Mouse (Mus musculus): ENCODE results near the gene Nat14.

The Nat14 gene

DNA sequence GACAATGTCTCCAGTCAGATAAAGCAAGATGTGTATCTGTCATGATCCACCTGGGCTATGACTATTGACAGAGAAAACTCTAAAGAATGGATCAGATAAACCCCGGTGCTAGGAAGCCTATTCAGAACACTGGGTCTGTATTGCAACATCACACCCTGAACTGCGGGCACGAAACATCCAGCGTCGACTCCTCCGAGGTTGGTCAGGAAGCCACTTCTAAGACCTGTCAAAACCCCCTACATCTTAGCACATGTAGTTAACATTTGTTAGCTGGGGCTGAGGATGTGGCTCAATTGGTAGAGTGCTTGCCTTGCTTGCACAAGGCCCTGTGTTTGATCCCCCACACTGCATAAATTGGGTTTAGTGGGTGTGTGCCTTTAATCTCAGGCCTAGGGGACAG, 26.6 kb downstream of the Nat14 start:
- peak; percentile 85 for DNase-seq (ENCODE audit: low read depth)

DNA sequence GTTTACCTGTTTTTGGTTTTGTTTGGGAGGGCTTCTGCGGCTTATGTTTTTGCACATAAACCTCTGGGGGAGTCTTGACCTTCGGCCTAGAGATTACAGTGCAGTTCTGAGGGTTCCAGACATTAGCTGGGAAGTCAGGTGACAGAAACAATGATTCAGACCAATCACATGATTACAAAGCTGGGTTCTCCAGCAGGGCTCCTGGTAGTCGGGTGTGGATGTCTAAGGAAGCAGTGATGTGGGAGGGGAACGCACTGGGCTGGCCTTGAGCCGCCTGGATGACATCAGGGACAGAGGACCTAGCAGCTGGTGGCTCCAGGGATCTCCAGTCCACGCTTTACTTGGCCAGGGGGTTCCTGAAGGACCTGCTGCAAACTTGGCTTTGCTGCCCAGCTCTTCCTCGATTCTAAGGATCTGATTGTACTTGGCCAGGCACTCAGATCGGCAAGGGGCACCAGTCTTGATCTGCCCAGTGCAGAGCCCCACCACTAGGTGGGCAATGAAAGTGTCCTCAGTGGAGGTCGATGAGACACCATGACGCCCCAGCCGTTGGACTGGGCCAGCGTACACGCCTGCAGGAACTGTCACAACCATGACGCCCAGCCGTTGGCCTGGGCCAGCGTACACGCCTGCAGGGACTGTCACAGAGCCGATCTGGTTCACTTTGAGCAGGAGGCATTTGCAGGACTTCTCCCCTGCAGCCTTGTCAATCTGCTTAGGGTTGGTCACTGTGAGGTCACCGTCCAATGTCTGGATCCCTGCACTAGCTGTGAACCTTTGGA, 28.9 kb downstream of the Nat14 start:
- no peak for DNase-seq (ENCODE audit: low read depth)

DNA sequence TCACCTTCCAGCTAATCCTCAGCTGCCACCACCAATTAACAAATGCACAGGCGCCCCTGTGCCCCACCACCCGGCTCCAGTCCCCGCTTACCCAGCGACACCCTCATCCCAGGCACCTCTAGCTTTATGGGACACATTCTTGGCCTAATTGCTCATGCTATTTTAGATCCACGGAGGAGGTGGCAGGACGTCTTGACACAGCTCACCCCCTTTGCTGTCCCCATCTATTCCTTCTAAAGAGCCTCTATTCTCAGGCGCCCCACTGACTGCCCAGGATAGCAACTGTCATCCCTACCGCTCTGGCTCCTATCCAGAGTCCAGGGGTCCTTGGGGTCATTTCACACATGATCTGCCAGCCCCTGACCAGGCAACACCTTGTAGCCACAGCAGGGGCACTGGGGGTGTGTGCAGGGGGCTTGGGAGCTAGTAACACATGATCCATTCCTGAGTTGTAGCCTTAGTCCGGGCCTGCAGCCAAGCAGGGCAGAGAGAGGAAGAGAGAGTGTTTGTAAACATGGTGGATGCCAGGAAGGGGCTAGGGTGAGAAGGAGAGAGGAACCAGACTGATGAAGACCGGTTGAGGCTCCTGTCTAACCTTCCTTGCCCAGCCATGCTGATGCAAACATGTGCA, 32.1 kb downstream of the Nat14 start:
- no peak for DNase-seq (ENCODE audit: low read depth)

DNA sequence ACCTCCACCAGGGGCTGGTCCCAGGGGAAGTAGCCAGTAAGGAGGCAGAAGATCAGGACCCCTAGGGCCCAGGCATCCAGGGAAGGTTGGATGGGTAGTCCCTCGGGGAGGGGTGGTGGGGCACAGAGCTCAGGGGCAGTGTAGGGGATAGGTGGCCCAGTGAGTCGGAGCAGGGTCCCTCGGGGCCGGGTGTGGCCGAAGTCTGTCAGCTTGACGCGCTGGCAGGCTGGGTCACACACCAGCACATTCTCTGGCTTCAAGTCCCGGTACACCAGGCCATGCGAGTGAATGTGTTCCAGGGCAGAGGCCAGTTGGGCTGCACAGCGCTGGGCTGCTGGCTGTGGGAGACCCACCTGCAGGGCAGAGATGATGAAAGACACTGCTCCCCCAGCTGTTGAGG, 35.5 kb downstream of the Nat14 start:
- DNase-seq (ENCODE audit: low read depth): no peak

DNA sequence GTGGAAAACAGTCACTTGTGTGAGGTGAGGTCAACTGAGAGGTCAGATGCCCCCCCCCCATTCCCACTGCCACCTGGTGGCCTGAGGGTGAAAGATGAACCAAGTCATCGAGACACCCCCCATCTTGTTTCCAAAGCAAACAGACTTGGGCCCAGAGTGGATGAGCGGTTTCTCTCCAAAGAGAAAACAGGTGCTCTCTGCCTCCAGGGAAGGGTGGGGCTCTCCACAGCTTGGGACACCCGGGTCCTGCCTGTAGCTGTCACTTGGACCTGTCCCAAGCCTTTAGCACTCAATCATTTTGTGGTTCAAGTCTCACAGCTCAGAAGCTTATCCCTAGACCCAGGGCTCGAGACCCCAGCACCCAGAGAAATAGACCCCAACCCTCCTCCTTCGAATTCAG, 41.7 kb downstream of the Nat14 start:
- no peak for DNase-seq (ENCODE audit: low read depth)

DNA sequence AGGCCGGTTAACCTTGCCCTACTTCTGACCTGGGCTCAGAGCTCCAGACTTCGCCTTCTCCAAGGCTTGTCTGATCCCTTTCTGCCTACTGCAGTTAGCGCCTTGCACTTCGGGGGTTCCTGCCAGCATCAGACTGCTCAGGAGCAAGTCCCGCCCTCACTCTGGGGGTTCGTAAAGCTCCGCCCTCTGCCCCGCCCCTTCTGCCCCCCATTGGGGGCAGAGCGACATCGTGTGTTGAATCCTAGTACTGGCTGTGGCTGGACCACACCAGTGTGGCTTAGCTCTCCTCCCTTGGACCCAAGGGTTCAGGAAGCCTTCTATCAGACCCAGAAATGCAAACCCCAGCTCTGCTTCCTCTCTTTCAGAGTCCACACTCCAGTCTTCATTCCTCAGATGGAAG, 42.4 kb downstream of the Nat14 start, which contains the start of gene Sbk2:
Gene Sbk2 (minus strand): TSS at position 135 of the 400 bp plus-strand sequence.
- peak; percentile 91 for DNase-seq (ENCODE audit: low read depth)

DNA sequence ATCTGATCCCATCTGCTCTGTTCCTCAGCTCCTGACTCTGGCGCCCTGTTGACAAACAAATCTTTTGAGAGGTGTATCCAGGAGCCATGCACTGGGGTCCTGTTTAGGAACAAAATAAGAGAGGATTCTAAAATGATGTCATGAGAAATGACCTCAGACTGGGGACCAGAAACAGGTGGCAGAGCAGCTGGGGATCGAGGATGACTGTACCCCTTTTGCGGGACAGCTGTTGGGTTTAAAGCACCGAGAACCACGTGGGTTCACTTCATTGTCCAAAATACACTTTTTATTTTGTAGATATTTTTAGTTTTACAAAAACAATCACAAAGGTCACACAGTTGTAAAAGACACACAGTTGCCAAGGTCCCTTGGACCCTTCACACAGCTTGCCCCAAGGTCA, 43.2 kb downstream of the Nat14 start:
- no peak for DNase-seq (ENCODE audit: low read depth)

DNA sequence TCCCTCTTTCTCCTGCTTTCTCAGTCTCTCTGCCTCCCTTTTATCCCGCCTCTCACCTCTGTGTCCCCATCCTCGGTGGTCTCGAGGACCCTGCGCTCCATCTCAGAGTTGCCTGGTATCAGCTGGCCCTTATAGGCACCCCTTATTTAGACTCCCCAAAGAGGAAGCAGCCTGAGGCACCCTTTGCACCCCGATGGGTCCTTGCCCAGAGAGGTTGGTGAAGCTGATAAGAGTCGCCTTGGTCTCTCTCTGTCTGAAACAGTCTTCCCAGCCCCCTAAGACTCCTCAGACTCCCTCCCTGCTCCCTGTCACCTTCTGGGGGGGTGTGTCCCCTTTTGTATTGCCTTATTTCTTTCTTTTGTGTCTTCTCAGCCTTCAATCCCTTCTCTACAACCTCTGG, 49.2 kb downstream of the Nat14 start, which contains the start of gene Sbk3:
Gene Sbk3 (minus strand): TSS at position 101 of the 400 bp plus-strand sequence.
- no peak for DNase-seq (ENCODE audit: low read depth)

DNA sequence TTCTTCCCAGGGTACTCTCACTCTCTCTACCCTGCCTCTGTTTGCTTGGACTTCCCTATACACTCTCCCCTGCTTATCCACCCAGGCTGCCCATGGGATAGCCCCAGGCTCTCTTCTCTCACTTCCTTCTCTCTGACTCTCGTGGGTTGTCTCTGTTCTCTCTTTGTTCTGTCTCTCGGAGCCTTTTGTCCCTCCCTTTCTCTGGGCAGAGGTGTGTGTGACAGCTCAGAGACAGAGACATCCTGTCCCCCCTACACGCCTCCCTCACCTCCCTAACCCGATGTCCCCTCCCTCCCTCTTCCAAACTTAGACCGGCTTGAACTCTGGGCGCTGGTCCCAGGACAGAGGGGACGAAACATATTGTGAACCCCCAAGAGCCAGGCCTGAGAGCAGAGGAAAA, 49.9 kb downstream of the Nat14 start:
- no peak for DNase-seq (ENCODE audit: low read depth)

DNA sequence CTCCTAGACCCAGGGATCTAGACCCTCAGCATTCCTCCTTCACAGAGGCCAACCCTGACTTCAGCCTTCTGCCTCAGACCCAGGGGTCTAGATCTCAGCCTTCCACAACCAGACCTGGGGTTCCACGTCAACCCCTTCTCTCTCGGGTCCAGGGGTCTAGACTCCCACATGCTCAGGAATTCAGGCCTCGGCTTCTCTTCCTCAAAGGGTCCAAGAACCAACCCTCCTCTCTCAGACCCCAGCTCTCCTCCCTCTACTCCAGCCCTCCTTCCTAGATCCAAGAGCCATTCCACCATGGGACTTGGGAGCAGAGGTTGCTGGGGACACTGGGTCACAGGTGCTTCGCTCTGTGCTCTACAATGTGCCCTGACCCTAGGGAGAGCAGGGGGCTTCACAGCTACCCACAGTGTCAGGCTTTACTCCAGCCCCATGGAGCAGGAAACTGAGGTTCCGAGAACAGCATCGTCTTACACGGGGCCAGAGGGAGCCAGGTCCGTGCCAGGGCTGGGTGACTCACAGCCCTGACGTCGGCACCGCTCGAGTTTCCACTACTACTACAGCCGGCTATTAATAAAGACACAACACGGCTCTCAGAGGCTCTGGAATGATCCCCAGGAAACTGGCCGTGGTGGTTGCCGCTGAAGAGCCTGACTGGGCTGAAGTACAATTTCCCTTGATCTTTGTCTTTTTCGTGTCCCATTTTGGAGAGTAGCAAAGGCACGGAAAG, 50.7 kb downstream of the Nat14 start:
- no peak for DNase-seq (ENCODE audit: low read depth)

All from naive thymus-derived CD4-positive, alpha-beta T cell, adult 2 months (primary cell).